Mouse (Mus musculus) bone marrow, adult 2 months (tissue): ENCODE results near the gene Vdac1. TPM values are rescaled to one million over a fixed set of nuclear protein-coding genes. Genes with fewer than 3 reads are reported as not detected.

Source experiments
- H3K27ac ChIP-seq: fragments of 200-500 bp; 2 replicates; pipeline ENCODE4 v1.5.1; 2012; ENCODE audit warnings: low read depth, mild to moderate bottlenecking, control low read depth, inconsistent platforms, low read length; ENCODE audit not compliant: control insufficient read depth, poor library complexity, insufficient read depth
- H3K4me1 ChIP-seq: fragments of 200-500 bp; 2 replicates; pipeline ENCODE4 v1.6.1; 2011; ENCODE audit warnings: low read length; ENCODE audit not compliant: control insufficient read depth, insufficient read depth
- H3K4me3 ChIP-seq: fragments of 200-500 bp; replicated peaks from 2 replicates; pipeline ENCODE3; 2011; ENCODE audit warnings: mild to moderate bottlenecking, low read depth, low read length, control low read depth; ENCODE audit not compliant: control insufficient read depth
- CTCF ChIP-seq: fragments of 200-500 bp; IDR thresholded peaks from 2 replicates; pipeline ENCODE4 v1.5.1; 2011; ENCODE audit warnings: low read length, control low read depth; ENCODE audit not compliant: control insufficient read depth, insufficient read depth
- POLR2A ChIP-seq: fragments of 200-500 bp; IDR thresholded peaks from 2 replicates; pipeline ENCODE4 v1.6.1; 2011; ENCODE audit warnings: low read depth, mild to moderate bottlenecking, control low read depth, low read length, borderline replicate concordance; ENCODE audit not compliant: control insufficient read depth
- WGBS: fragments of 180-500 bp; shearing (Covaris S2); methylation state at CpG from one replicate; pipeline ENCODE4 v1.1.7; 2018; 5-methylcytosine and 5-hydroxymethylcytosine counted together
- polyA plus RNA-seq: library from polyadenylated mRNA; stranded (reverse); fragments of >200 nt; gene quantifications from 2 replicates; pipeline ENCODE4 v1.2.4, GENCODE M21; 2011; ENCODE audit warnings: low replicate concordance; ENCODE audit not compliant: missing spikeins, insufficient read depth, insufficient read length

Gene Vdac1
- polyA plus RNA-seq, 1 experiment = 89.4 TPM

- WGBS = 24% methylated on average over 22 of the region's 22 CpGs
- Histone ChIP-seq H3K4me3 (peak overlapping the region; percentile 98), H3K27ac (peak overlapping the region; percentile 94), H3K4me1 (peaks cover 2% of the 10 kb centered on the region; the same call in 1 of the 2 replicates)
- TF ChIP-seq CTCF (no peak), POLR2A (no peak)
Observed at GRCm38 (mm10) chr11:52359686-52360470, 782 bp upstream of the Vdac1 start.

- peaks cover 2% of the 10 kb centered on the region; the same call in 1 of the 2 replicates for H3K4me1 ChIP-seq
Observed at GRCm38 (mm10) chr11:52361287-52361921, 744 bp downstream of the Vdac1 start.

GRCm38 (mm10) chr11:52364376-52364775, 3.7 kb downstream of the Vdac1 start:
- Histone ChIP-seq H3K4me3 (no peak overlapping the region), H3K27ac (no peak overlapping the region), H3K4me1 (peaks cover 6% of the 10 kb centered on the region)
- 83% methylated on average over 2 of the region's 2 CpGs for WGBS
- TF ChIP-seq POLR2A (no peak), CTCF (no peak)

More at GRCm38 (mm10) chr11:52361287-52361921, 744 bp downstream of the Vdac1 start:
- WGBS = under 1% methylated on average over 47 of the region's 47 CpGs
- H3K4me3 ChIP-seq = peak overlapping the region; percentile 98
- H3K27ac ChIP-seq = peak overlapping the region; percentile 94
- no peak for TF ChIP-seq POLR2A

- H3K4me3 ChIP-seq = no peak overlapping the region
- no peak overlapping the region for H3K27ac ChIP-seq
- WGBS = 64% methylated on average over 1 of the region's 1 CpGs
- H3K4me1 ChIP-seq = peaks cover 6% of the 10 kb centered on the region
- no peak for TF ChIP-seq POLR2A
- TF ChIP-seq CTCF = no peak
Observed at GRCm38 (mm10) chr11:52365143-52365542, 4.5 kb downstream of the Vdac1 start.

GRCm38 (mm10) chr11:52366358-52366757, 5.7 kb downstream of the Vdac1 start:
- no peak overlapping the region for H3K27ac ChIP-seq
- TF ChIP-seq CTCF (no peak), POLR2A (no peak)
- no peak overlapping the region for H3K4me3 ChIP-seq
- 43% methylated on average over 5 of the region's 5 CpGs for WGBS
- peaks cover 6% of the 10 kb centered on the region for H3K4me1 ChIP-seq

- peak overlapping the region; percentile 64; the same call in 1 of the 2 replicates for H3K27ac ChIP-seq
- H3K4me3 ChIP-seq = no peak overlapping the region
- WGBS = 33% methylated on average over 10 of the region's 10 CpGs
- TF ChIP-seq POLR2A (no peak), CTCF (no peak)
- peaks cover 4% of the 10 kb centered on the region for H3K4me1 ChIP-seq
Observed at GRCm38 (mm10) chr11:52368176-52368985, 7.7 kb downstream of the Vdac1 start.

GRCm38 (mm10) chr11:52369252-52370134, 8.8 kb downstream of the Vdac1 start:
- no peak overlapping the region for H3K4me3 ChIP-seq
- peaks cover 4% of the 10 kb centered on the region for H3K4me1 ChIP-seq
- no peak overlapping the region; the same call in 1 of the 2 replicates for H3K27ac ChIP-seq
- WGBS = 63% methylated on average over 9 of the region's 9 CpGs
- no peak for TF ChIP-seq POLR2A
- TF ChIP-seq CTCF = no peak
